Mouse (Mus musculus) right cerebral cortex, postnatal 14 days (tissue): Measurements from ENCODE around the gene Shf.
"Not testable (repeated sequence)": the region's sequence is repeated elsewhere in the genome, so short reads cannot be mapped to it uniquely, and the experiment has no call there.

ENCODE experiments used
- DNase-seq: peaks from one replicate; pipeline ENCODE4 v3.0.0; 2022

Gene Shf

DNA sequence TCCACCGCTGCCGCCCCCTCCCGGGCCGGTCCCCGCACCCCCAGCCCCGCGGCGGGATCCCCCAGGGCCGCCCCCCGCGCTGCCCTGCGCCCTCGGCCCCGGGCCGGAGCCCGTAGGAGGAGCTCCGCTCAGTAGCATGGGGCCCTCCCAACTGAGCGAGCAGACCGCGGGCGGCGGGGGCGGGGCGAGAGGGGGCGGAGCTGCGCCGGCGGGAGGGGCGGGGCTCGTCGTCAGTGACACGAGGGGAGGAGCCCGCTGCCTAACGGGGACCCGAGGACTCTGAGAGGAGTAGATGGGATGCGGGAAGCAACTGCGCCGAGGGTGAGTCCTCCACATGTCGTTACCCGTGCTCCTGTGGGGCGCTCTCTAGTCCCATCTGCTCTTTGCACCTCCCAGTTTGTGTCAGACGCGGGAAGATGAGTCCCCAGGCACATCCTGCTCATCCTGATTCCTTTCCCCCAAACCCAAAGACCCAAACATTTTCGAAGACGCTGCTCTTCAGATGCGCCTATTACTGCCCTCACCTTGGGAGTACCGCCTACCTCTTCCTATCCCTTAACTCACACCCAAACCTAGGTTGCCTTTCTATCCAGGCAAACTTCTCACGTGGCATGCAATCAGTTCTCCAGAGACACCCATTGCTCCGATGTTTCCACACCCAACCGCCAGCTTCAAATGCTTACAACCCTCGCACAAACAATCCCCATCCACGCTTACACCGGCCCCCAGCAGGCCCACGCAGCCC, at the start of gene Shf:
Shf (minus strand) TSS at position 168 of the 745 bp plus-strand sequence.
- peak; percentile 91 for DNase-seq

DNA sequence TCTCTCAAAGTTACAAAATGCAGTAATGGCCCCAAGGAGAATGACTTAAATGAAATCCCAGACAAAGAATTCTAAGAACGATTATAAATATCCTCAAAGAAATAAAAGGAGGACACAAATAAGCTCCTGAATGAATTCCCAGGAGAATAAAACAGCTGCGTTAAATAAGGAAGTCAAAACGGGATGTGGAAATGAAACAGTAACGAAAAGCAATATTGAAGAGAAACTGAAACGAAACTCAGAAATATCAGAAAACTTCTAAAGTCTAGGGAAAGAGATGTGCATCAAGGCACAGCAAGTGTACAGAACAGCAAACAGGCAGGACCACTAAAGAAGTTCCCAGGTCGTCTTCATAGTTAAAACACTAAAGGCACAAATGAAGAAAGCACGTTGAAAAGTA, 40.0 kb upstream of the Shf start:
- no peak for DNase-seq

DNA sequence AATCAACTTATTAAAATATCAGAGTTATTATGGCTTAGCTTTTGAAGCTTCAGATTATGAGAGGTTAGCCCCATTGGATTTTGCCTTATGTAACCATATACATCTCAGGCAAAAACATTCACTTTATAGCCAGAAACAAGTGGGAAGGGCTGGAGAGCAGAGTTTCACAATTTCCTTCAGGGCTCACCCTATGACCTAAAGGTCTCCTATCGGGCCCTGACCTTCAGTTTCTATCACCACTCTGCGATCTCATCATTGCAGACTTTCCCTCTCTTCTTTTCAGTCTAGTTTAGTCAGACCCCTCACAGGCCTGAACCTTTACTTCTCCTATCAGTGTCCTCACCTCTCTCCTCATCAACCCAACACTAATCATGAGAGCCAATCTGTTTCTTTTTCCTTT, 38.6 kb upstream of the Shf start:
- no peak for DNase-seq

DNA sequence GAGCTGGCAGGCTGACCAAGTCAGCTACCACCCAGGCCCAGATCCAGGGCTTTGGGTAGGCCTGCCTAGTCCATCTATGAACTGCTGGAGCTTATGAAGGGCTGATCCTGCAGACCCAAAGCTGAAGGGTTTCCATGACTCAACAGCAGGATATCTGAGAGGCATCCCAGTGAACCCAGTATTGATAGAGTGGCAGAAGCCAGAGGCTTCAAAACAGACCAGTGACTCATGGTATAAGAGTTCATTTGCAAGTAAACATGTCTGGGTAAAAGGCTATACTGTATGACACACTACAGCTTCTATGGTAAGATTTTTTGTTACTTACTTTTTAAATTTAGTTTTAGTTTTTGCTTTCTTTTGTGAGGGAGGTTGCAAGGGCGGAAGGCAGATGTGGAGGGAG, 27.2 kb upstream of the Shf start:
- no peak for DNase-seq

DNA sequence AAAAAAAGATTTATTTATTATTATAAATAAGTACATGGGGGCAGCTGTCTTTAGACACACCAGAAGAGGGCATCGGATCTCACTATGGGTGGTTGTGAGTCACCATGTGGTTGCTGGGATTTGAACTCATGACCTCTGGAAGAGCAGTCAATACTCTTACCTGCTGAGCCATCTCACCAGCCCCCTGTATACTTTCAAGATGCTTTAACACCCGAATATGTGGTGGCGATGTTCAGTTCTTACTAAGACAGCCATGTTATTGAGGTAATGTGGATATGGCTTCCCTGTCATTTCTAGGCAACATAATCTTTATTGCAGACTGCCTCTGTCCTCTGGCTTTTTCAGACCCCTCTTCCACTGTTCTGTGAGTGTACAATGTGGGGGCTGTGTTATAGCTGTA, 18.2 kb upstream of the Shf start:
- not testable (repeated sequence) for DNase-seq

DNA sequence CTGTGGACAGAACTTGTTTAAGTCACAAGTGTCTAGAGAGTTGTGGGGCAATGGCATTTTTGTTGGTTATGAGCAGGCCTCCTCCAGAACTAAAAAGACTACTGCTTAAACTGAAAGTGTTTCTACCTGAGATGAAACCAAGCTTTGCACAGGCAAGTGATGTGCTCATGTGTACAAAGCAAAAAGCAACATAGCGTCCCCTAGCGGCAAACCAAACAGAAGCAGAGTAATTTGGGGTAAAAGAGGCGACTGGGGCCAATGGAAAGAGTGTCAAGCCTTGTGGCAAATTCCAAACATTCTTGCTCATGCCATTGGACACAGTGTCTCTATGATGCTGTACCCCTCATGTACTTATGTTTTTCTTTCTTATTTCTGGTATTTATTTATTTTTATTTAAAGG, 16.1 kb upstream of the Shf start:
- DNase-seq: no peak

DNA sequence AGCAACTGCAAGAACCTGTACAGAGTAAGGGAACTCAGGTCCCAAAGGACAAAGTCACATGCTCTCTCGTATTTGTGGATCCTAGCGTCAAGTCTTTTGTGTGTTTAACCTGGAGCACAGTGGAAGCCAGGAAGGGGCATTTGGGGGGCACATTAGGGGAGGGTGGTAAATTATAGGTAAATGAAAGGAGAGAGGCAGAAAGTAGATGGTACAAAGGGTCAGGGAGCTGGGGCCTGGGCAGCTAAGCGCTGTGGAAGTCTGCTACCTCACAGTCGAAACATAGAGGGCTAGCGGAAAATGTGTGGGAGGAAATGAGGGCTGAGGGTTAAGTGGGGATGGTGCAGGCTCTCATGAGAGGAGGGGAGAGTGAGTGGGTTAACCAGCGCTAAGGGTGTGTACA, 13.2 kb upstream of the Shf start:
- DNase-seq: no peak

DNA sequence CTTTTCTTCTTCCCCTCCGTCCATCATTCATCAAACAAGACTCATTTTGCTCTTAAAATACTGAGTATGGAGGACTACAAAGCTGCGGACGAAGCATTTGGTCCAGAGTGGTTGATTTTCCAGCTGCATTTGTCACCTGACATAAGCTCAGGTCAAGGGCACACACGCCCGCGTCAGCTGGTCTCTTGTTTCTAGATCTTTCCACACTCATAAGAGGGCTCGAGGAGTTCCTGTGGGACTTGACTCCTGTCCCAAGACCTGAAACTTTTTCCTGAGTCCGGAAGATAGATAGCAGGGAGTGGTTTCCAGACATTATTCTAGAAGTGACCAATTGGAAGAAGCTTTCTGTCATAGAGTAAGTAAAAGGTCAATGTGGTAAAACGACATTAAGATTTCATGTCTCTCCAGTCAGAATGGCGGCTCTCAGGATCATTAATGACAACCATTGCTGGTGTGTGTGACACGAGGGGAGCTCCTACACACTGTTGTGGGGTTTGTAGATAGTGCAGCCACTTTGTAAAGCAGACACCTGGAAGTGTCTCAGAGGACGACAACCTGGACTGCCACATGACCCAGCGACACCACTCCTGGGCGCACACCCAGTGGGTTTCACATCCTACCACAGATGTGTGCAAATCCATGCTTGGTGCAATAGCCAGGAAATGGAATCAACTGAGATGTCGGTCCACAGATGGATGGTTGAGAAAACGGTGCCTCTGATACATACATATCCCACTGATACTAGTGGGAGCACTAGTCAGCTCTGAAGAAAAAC, 12.6 kb upstream of the Shf start:
- DNase-seq: no peak

DNA sequence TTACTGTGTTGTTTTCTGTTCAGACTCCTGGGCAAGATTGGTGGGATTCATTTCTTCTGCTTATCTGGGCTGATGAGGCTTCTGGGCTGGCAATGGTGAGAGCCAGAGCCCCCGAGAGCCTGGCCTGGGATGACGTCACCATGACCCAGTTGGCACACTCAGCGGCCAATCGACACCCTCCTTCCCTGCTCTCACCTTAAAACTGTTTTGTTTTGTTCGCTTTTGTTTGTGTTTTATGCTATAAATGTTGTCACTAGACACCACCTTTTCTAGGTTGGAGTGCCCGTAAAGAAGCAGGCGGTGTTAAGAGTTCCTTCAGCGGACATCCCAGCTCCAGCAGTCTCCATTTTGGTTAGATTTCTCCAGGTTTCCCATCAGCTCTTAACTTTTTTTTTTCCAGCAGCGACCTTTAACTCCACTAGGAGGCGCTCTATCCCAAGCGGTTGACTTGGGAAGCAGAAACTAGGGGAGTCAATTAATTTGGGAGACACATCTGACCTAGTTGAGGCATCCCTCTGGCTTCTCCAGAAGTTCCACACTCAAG, 11.9 kb upstream of the Shf start:
- peak; percentile 46 for DNase-seq

DNA sequence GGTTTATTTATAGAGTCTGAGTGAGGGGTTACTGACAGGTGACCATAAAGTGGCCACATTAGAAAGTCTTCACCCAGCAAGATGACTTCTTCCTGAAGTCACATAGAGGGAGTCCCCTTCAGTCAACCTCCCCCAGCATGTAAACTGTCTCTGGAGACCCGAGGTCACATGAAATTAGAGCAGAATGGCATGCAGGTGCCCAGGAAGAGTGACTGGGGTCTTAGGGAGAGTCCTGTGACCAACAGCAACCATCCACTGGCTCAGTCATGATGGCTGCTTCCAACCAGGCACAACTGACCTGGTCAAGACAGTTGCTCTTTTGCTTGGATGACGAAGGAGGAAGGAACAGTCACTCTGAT, 10.3 kb upstream of the Shf start:
- DNase-seq: no peak

DNA sequence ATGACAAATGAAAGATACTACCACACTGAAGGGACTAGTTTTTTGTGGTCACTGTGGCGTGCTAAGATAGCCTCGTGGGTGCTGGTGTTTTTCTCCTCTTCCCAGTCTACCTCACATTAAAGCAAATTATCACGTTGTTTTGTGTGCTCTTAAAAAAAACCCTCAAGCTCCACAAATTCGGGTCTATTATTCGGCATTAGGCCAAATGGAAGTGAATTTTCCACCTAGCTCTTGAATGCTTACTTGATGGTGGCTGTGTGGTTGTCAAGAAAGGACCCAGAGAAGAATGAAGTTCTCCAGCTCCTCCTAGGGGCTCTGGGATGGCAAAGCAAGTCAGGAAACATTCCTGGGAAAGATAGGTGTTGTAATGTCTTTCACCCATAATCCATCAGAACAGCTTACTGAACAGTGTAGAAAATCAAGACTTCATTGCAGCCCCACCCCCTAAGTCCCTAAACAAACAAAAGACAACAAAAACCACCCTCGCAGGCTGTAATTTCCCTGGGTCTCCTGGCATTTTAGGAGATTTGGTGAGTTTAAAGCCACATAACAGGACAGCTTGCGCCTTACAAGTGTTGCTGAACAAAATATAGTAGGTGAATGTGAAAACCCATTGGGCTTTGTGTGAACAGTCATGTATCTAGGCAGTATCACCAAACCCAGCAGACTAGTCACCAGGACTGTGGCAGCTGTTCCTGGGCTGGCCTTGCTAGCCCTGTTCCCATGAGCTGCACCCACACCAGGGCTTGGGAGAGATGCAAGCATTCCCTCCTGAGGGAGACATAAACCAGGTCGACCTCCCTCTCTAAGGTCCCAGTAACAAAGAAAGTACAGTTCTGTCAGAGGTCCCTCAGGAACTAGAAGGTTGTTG, 9.7 kb upstream of the Shf start:
- DNase-seq: no peak

DNA sequence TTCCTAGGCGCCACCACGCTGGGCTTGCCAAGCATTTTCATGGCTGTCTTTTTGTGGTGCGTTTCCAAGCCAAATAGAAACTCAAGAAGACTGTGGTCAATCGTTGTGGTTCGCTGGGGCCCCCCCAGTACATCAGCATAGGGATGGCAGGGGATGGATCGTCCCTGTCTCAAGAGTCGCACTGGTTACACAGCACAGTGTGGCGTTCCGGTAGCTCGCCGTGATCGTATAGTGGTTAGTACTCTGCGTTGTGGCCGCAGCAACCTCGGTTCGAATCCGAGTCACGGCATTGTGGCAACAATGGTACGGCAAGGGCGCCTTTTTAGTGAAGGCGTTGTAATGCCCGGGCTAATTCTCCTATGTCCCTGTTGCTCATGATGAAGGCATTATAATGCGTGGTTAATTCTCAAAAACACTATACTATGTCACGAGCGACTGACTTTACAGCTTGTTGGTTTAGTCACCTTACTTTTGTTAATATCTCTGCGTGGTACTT, 8.8 kb upstream of the Shf start:
- DNase-seq: peak; percentile 56

DNA sequence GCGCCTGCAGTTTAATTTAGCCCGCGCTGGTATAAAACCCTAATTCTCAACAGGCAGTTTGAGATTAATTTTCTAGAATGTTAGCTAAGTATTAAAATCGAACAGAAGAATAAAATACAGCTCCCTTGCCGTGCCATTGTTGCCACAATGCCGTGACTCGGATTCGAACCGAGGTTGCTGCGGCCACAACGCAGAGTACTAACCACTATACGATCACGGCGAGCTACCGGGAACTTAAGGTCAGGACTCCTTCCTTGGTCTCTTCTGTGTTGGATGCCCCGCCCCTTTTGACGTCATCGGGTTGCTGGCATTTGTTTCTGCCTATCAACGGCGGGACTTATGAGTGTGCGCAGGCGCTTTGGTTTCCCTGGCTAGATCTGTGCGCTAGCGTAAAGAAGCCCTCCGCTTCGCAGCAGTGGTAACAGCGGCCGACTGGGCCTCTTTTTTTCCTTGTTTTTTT, 8.3 kb upstream of the Shf start:
- DNase-seq: peak; percentile 95

DNA sequence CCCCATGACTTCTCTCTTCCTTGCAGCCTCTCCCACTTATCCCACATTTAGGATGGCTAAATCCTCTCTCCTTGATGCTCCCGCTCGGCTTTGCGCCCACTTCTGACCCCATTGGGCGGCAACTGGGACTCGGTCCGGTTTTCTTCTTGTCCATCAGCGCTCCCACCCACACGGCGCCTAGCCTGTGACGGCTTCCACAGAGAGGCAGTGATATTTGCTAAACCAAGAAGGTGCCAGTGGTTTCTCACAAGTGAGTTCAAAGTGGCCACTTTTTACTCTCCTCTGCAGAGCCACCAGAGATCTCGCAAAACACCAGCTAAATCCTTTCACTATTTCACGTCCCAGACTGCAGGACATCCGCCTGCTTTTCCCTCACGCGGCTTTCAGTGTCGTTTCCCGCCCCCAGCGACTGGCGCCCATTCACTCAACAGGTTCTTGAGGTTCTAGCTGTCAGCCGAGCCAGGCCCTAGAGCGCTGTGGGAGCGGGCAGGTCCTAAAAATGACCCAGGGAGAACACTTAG, 7.1 kb upstream of the Shf start:
- DNase-seq: peak; percentile 49

DNA sequence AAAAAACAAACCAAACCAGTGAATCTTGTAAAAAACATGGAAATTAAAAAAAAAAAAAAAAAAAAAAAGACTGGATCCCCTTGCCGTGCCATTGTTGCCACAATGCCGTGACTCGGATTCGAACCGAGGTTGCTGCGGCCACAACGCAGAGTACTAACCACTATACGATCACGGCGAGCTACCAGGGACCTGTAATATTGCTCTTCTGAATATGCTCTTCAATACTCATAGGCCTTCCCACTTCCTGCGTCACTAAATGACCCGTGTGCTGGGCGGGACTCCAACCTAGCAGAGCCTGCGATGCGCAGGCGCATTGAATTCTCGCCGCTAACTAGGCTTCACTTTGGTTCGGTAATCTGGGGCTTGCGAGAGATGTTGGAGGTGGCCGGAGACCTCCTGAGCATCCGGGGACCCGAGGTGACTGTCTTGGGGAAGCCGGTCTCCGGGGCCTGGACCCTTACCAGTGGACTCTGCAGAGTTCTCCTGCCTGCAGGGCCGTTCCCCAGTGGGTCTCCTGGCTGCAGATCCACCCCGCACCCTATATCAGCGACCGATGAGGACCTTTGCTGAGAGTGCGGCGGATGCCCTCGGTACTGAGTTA, 6.5 kb upstream of the Shf start:
- peak; percentile 90 for DNase-seq

DNA sequence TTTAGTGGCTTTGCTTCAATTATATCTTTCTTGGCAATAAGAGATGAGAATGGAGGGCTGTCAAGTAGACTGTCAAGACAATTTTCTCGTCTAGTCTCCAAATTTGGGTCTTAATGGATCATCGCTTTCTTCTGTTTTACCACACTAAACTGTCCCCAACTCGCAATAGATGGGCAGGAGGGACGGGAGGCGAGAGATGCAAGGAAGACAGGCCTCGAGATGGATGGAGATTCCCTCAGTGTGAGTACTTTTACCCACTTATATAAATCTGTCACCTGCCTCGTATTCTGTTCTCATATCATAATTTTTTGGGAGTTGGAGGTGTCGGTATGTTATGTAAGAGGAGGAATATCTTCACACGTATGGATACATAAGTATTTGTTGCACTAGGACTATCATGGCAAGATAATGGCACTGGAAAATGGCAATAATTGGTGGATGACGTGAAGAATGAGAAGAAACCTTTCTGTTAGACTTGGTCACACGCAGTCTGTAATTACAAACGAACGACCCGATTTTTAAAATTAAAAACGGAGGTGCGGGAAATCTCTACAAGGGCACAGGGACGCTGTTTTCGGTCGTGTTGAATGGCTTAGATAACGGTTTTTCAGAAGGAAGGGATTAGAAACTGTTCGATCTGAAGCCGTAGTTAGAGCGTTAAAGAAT, 5.8 kb upstream of the Shf start:
- DNase-seq: no peak

DNA sequence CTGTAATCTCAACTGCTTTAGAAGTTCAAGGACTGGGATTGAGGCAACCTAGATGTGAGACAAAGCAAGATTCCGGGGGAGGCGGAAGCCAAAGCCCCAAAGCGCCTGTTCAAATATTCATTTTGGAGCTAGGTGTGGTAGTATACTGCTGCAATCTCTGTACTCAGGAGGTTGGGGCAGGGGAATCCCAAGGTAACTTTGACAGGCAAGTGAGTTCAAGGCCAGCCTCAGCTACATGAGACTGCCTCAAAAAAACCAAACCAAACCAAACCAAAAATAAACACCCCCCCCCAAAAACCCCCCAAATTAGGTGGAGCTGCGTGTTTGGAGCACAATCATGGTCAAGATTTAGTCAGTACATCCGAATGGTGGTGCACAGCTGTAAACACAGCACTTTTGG, 5.0 kb upstream of the Shf start:
- no peak for DNase-seq

DNA sequence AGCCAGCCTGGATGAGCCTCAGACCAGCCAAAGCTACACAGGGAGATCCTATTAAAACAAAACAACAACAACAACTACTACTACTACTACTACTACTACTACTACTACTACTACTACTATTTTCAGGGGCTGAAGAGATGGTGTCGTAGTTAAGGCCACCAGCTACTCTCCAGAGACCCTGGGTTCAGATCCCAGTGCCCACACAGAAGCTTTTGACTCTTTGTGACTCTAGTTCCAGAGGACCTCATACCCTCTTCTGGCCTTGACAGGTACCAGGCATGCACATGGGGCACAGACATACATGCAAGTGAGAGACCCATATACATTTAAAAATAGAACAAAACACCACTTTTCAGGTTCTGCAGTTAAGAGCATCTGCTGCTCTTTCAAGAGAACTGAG, 3.6 kb upstream of the Shf start:
- no peak for DNase-seq

DNA sequence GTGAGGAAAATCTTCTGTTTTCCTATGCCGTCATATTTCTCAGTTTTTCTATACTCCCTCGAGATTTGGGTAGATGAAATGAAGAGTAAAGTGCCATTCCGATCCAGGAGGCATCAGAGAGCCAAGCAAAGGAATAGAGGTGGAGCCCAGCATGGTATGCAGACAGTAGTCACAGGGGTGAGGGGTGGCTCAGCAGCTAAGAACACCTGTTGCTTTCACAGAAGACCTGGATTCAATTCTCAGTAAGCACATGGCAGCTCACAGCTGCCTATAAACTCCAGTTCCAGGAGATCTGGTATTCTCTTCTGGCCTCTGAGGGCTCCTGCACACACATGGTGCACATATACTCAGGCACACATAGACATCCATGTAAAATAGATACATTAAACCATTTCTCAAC, 3.1 kb upstream of the Shf start:
- no peak for DNase-seq

DNA sequence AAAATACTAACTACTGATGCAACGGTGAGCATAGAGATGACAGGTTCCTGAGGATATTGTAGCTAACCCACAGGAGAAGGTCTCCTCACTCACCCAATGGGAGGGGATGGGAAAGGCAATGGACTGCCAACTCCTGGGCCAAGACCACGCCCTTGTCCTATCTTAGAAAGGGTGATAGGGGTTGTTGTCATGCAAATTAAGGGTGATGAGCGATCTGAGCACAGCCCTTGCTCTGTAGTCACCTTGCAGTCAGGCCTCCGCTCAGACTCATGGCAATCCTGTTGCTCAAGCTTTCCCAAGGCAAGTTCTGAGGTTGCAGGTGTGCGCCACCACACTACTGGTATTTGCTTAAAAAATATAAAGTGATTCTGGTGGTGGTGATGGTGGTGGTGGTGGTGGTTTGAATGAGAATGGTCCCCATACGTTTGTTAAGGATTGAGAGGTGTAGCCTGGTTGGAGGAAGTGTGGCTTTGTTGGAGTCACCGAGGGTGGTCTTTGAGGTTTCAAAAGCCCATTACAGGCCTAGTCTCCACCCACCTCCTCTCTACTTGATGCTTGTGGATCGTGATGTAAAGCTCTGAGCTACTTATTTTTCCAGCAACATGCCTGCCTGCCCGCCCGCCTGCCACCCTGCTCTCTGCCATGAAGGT, 1.3 kb upstream of the Shf start:
- no peak for DNase-seq
